Mouse (Mus musculus): Measurements from ENCODE around the gene Tulp1. TPM values are rescaled to one million over a fixed set of nuclear protein-coding genes. Genes with fewer than 3 reads are reported as not detected.

Tulp1 gene
- polyA plus RNA-seq, 1 experiment: 0.34 TPM

DNA sequence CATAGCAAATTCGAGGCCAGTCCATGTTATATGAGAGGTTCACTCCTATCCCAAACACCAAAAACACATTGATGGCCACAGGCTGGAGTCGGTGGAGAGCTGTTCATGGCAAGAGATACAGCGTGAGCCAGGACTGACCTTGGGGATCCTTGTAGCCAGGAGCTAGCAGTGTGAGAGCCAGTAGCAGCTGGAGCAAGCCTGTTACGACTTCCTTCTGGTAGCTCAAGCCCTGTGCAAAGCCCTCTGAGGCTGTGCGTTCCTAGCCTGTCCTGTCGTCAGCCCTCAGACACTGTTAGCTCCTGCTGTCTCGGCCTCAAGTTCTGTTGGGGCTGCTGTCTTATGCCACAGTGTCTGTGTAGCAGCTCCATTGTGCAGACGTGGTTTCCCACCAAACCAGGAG, 41.2 kb downstream of the Tulp1 start:
- 92% methylated on average over 8 of the region's 8 CpGs for WGBS
- no peak for TF ChIP-seq POLR2A (IDR thresholded peaks at IDR 0.05; ENCODE audit: low read depth, low read length)
- TF ChIP-seq CTCF (IDR thresholded peaks at IDR 0.05; ENCODE audit: extremely low read depth, insufficient read length, insufficient replicate concordance, low read depth, low read length): no peak
- H3K27ac ChIP-seq (ENCODE audit: insufficient read depth, low read depth, low read length): no peak overlapping the region

DNA sequence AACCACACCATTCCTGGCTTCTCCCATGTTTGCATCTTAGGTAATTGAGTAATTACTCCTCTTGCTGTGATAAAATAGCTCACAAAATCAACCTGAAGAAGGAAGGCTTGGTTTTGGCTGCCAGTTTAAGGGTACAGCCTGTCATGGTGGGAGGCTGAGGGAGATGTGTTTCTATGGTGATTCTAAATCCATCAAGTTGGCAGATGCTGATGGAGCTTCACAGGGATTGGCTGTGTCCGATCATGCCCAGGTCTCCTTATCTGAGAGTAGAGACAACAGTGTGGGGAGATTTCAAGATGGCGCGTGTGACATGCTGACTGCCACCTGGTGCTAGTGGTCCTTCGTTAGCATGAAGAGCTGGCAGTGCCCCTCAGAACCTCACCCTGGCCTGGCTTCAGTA, 43.3 kb downstream of the Tulp1 start:
- TF ChIP-seq CTCF (IDR thresholded peaks at IDR 0.05; ENCODE audit: extremely low read depth, insufficient read length, insufficient replicate concordance, low read depth, low read length) (no peak), POLR2A (IDR thresholded peaks at IDR 0.05; ENCODE audit: low read depth, low read length) (no peak)
- WGBS: 94% methylated on average over 4 of the region's 4 CpGs
- H3K36me3 ChIP-seq (ENCODE audit: control insufficient read depth, insufficient read depth, low read length): peaks cover 23% of the 10 kb centered on the region

More for the DNA sequence above, 41.2 kb downstream of the Tulp1 start:
- H3K4me1 ChIP-seq (ENCODE audit: control insufficient read depth, insufficient read depth, insufficient read length, low read length): peaks cover 6% of the 10 kb centered on the region; the same call in 1 of the 2 replicates
- peaks cover 8% of the 10 kb centered on the region; the same call in 1 of the 2 replicates for H3K36me3 ChIP-seq (ENCODE audit: control insufficient read depth, insufficient read depth, low read length)
- H3K4me3 ChIP-seq (ENCODE audit: low read depth, low read length): no peak overlapping the region
- H3K27me3 ChIP-seq (ENCODE audit: control insufficient read depth, insufficient read depth, low read length): no peaks in the 10 kb centered on the region

GRCm38 (mm10) chr17:28317725-28318124, 47.3 kb downstream of the Tulp1 start:
- Histone ChIP-seq H3K4me1 (ENCODE audit: control insufficient read depth, insufficient read depth, insufficient read length, low read length) (peaks cover 6% of the 10 kb centered on the region; the same call in 1 of the 2 replicates), H3K4me3 (ENCODE audit: low read depth, low read length) (no peak overlapping the region), H3K27ac (ENCODE audit: insufficient read depth, low read depth, low read length) (no peak overlapping the region), H3K36me3 (ENCODE audit: control insufficient read depth, insufficient read depth, low read length) (peaks cover 20% of the 10 kb centered on the region), H3K27me3 (ENCODE audit: control insufficient read depth, insufficient read depth, low read length) (no peaks in the 10 kb centered on the region)
- TF ChIP-seq POLR2A (IDR thresholded peaks at IDR 0.05; ENCODE audit: low read depth, low read length): no peak
- TF ChIP-seq CTCF (IDR thresholded peaks at IDR 0.05; ENCODE audit: extremely low read depth, insufficient read length, insufficient replicate concordance, low read depth, low read length): no peak
- 93% methylated on average over 9 of the region's 9 CpGs for WGBS

More for the DNA sequence above, 43.3 kb downstream of the Tulp1 start:
- H3K4me3 ChIP-seq (ENCODE audit: low read depth, low read length): no peak overlapping the region
- H3K27ac ChIP-seq (ENCODE audit: insufficient read depth, low read depth, low read length): no peak overlapping the region
- no peaks in the 10 kb centered on the region for H3K27me3 ChIP-seq (ENCODE audit: control insufficient read depth, insufficient read depth, low read length)
- H3K4me1 ChIP-seq (ENCODE audit: control insufficient read depth, insufficient read depth, insufficient read length, low read length): no peaks in the 10 kb centered on the region

GRCm38 (mm10) chr17:28317091-28317490, 47.9 kb downstream of the Tulp1 start:
- Histone ChIP-seq H3K4me3 (ENCODE audit: low read depth, low read length) (no peak overlapping the region), H3K36me3 (ENCODE audit: control insufficient read depth, insufficient read depth, low read length) (peaks cover 18% of the 10 kb centered on the region), H3K4me1 (ENCODE audit: control insufficient read depth, insufficient read depth, insufficient read length, low read length) (peaks cover 6% of the 10 kb centered on the region; the same call in 1 of the 2 replicates), H3K27me3 (ENCODE audit: control insufficient read depth, insufficient read depth, low read length) (no peaks in the 10 kb centered on the region), H3K27ac (ENCODE audit: insufficient read depth, low read depth, low read length) (no peak overlapping the region)
- WGBS: 75% methylated on average over 8 of the region's 8 CpGs
- TF ChIP-seq CTCF (IDR thresholded peaks at IDR 0.05; ENCODE audit: extremely low read depth, insufficient read length, insufficient replicate concordance, low read depth, low read length) (no peak), POLR2A (IDR thresholded peaks at IDR 0.05; ENCODE audit: low read depth, low read length) (no peak)

GRCm38 (mm10) chr17:28316476-28316875, 48.5 kb downstream of the Tulp1 start:
- Histone ChIP-seq H3K27ac (ENCODE audit: insufficient read depth, low read depth, low read length) (no peak overlapping the region), H3K27me3 (ENCODE audit: control insufficient read depth, insufficient read depth, low read length) (no peaks in the 10 kb centered on the region), H3K4me1 (ENCODE audit: control insufficient read depth, insufficient read depth, insufficient read length, low read length) (peaks cover 6% of the 10 kb centered on the region; the same call in 1 of the 2 replicates), H3K36me3 (ENCODE audit: control insufficient read depth, insufficient read depth, low read length) (peaks cover 18% of the 10 kb centered on the region), H3K4me3 (ENCODE audit: low read depth, low read length) (no peak overlapping the region)
- WGBS: 93% methylated on average over 9 of the region's 9 CpGs
- TF ChIP-seq POLR2A (IDR thresholded peaks at IDR 0.05; ENCODE audit: low read depth, low read length): no peak
- TF ChIP-seq CTCF (IDR thresholded peaks at IDR 0.05; ENCODE audit: extremely low read depth, insufficient read length, insufficient replicate concordance, low read depth, low read length): no peak

DNA sequence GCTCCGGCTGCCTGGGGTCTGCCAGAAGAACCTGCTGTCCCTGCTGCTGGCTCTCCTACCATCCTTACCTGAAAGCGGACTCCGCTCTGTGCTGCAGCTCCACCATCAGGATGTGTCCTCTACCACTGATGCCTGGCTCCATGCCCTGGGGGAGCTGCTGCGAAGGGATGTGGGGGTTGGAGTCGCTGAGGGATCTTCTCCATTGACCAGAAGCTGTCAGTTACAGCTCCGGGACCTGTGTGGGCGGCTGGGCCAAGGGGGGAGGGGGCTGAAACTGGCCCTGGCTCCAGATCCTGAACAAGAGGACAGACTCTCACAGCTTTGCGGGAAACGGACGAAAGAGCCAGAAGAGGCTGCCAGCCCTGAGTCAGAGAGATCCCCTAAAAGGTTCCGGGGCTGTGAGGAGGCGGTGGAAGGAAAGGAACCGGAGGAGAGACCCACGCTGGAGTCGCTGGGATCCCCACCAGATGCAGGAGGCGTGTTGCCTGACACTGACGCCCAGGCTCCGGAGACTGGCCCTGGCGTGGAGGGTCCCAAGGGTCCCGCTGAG, 49.3 kb downstream of the Tulp1 start:
- WGBS: 97% methylated on average over 20 of the region's 20 CpGs
- TF ChIP-seq CTCF (IDR thresholded peaks at IDR 0.05; ENCODE audit: extremely low read depth, insufficient read length, insufficient replicate concordance, low read depth, low read length) (no peak), POLR2A (IDR thresholded peaks at IDR 0.05; ENCODE audit: low read depth, low read length) (no peak)
- H3K27ac ChIP-seq (ENCODE audit: insufficient read depth, low read depth, low read length): no peak overlapping the region

GRCm38 (mm10) chr17:28313880-28314225, 51.2 kb downstream of the Tulp1 start:
- H3K4me1 ChIP-seq (ENCODE audit: control insufficient read depth, insufficient read depth, insufficient read length, low read length): peaks cover 6% of the 10 kb centered on the region; the same call in 1 of the 2 replicates
- under 1% methylated on average over 11 of the region's 11 CpGs for WGBS

More for the DNA sequence above, 49.3 kb downstream of the Tulp1 start:
- peaks cover 18% of the 10 kb centered on the region for H3K36me3 ChIP-seq (ENCODE audit: control insufficient read depth, insufficient read depth, low read length)
- H3K27me3 ChIP-seq (ENCODE audit: control insufficient read depth, insufficient read depth, low read length): no peaks in the 10 kb centered on the region
- H3K4me1 ChIP-seq (ENCODE audit: control insufficient read depth, insufficient read depth, insufficient read length, low read length): peaks cover 6% of the 10 kb centered on the region; the same call in 1 of the 2 replicates
- H3K4me3 ChIP-seq (ENCODE audit: low read depth, low read length): no peak overlapping the region

More at GRCm38 (mm10) chr17:28313880-28314225, 51.2 kb downstream of the Tulp1 start:
- Histone ChIP-seq H3K36me3 (ENCODE audit: control insufficient read depth, insufficient read depth, low read length) (peaks cover 16% of the 10 kb centered on the region), H3K27ac (ENCODE audit: insufficient read depth, low read depth, low read length) (0 out of 2 replicates have a peak overlapping the region, but pooled peaks have one; percentile 17), H3K27me3 (ENCODE audit: control insufficient read depth, insufficient read depth, low read length) (no peaks in the 10 kb centered on the region), H3K4me3 (ENCODE audit: low read depth, low read length) (peak overlapping the region; percentile 82)
- TF ChIP-seq CTCF (IDR thresholded peaks at IDR 0.05; ENCODE audit: extremely low read depth, insufficient read length, insufficient replicate concordance, low read depth, low read length): peak; percentile 7; the same call in 1 of the 2 replicates
- no peak for TF ChIP-seq POLR2A (IDR thresholded peaks at IDR 0.05; ENCODE audit: low read depth, low read length)

All from small intestine, adult 2 months (tissue).